Mouse (Mus musculus) brain, embryonic 14.5 days (tissue): ENCODE data around the gene Ppox. TPM values are rescaled to one million over a fixed set of nuclear protein-coding genes. Genes with fewer than 3 reads are reported as not detected.

ENCODE experiments used
- DNase-seq: peaks from one replicate; pipeline ENCODE4 v3.0.0-alpha.2; 2011; ENCODE audit warnings: low read depth
- CTCF ChIP-seq: fragments of 200-500 bp; IDR thresholded peaks from 2 replicates; pipeline ENCODE4 v1.5.1; 2012; ENCODE audit warnings: inconsistent platforms, mild to moderate bottlenecking, moderate library complexity, borderline replicate concordance; ENCODE audit not compliant: insufficient read depth, insufficient read length; ENCODE audit errors: extremely low read depth
- POLR2A ChIP-seq: fragments of 200-500 bp; IDR thresholded peaks from 2 replicates; pipeline ENCODE4 v1.6.1; 2012; ENCODE audit warnings: mild to moderate bottlenecking, inconsistent platforms, borderline replicate concordance; ENCODE audit not compliant: poor library complexity, insufficient read depth, insufficient read length, severe bottlenecking; ENCODE audit errors: extremely low read depth
- polyA plus RNA-seq: library from polyadenylated mRNA; depleted of rRNA; stranded (reverse); fragments of >200 nt; gene quantifications from 2 replicates; pipeline ENCODE4 v1.2.3, GENCODE M21; 2012

Ppox gene
- polyA plus RNA-seq, 1 experiment, result 70.7 TPM

GRCm38 (mm10) chr1:171271196-171271595 lies 9.8 kb downstream of the Ppox start:
- DNase-seq, result no peak
- TF ChIP-seq POLR2A (no peak), CTCF (no peak)

GRCm38 (mm10) chr1:171270573-171270900 lies 10.4 kb downstream of the Ppox start:
- TF ChIP-seq POLR2A, result no peak
- TF ChIP-seq CTCF, result no peak
- no peak for DNase-seq

- peak; percentile 96 for DNase-seq
- TF ChIP-seq POLR2A, result peak; percentile 87; the same call in 1 of the 2 replicates
- no peak for TF ChIP-seq CTCF
Observed at GRCm38 (mm10) chr1:171269848-171270572, 11.0 kb downstream of the Ppox start, which contains the start of gene B4galt3. B4galt3 (plus strand) TSS chr1:171270328.

- no peak for DNase-seq
- TF ChIP-seq CTCF (no peak), POLR2A (no peak)
Observed at GRCm38 (mm10) chr1:171268341-171268740, 12.6 kb downstream of the Ppox start.

DNA sequence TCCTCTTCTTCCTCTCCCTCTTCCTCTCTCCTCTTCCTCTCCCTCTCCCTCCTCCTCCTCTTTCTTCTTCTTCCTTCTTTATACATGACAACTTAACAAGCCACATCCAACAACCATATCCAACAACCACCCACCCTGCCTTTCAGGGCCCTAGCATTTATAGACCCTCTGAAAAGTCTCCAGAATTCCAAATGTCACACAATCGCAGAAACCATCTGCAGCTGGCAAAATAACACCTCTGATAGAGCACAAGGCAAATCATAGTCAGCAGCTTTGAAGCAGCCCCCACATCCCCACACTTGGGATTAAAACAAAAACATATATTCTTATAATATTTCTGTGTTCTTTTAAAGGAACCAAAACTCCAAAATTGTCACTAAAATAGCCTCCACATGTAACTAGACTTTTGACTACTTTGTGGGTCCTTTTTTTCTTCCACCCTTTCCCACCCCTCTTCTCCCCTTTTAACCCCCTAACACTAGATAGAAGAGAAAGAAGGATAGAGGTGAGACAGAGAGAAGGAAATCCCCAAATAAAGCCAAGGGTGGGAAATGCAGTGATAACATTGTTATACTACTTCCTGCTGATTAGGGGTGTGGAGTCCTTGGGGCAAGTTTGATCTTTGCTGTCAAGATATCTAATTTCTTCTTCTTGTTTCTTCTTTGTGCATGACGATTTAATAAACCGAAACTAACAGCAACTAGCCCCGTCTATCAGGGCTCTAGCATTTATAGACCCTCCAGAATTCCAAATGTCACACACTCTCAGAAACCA lies 14.8 kb downstream of the Ppox start:
- no peak for DNase-seq

GRCm38 (mm10) chr1:171263666-171264461 lies 17.1 kb downstream of the Ppox start:
- TF ChIP-seq CTCF (no peak), POLR2A (no peak)
- no peak for DNase-seq

More for the DNA sequence above, 14.8 kb downstream of the Ppox start:
- TF ChIP-seq POLR2A (no peak), CTCF (no peak)

DNA sequence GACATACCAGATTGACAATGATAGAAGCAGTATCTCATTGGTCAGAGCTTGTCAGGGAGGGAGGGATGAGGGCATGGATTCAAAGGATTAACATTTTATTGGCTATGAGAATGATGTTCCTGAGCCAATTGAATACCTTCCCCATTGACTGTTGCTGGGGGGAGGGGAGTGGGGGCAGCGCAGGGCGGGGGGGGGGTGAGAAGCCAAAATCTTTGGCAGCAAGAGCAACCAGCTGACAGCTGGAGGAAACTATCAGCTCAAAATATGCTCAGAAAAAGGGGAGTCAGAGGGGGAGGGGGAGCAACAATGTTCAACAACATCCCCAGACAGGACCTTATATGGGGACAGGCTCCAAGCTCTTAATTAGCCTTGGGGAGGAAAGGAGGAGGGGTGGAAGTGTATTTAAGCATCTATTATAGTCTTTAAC lies 17.8 kb downstream of the Ppox start:
- peak; percentile 96 for DNase-seq
- TF ChIP-seq POLR2A, result no peak
- no peak for TF ChIP-seq CTCF

DNA sequence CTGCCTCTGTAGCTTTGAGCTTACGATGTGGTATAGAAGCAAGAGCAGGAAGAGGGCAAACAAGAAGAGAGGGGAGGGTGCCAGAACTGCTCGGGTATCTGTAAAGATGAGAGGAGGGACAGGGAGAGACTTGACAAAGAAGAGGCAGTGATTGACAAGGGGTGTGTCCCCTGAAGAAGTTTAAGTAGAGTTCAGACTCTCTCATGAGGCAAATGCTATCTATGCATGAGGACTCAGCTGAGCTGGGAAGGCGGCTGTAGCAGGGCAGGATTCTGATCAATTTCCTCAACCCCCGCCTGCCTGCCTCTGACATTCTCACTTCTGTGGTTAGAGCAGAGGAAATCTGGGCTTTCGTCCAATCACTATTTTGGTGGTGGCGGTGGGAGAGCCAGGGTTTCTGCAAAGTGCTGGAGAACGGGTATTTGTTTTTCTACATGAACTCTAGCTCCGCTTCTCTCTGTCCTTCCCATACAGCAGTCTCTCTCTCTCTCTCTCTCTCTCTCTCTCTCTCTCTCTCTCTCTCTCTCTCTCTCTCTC lies 18.3 kb downstream of the Ppox start:
- peak; percentile 94 for DNase-seq
- TF ChIP-seq CTCF, result no peak
- TF ChIP-seq POLR2A, result no peak

GRCm38 (mm10) chr1:171260316-171260715 lies 20.7 kb downstream of the Ppox start:
- DNase-seq, result no peak
- no peak for TF ChIP-seq CTCF

DNA sequence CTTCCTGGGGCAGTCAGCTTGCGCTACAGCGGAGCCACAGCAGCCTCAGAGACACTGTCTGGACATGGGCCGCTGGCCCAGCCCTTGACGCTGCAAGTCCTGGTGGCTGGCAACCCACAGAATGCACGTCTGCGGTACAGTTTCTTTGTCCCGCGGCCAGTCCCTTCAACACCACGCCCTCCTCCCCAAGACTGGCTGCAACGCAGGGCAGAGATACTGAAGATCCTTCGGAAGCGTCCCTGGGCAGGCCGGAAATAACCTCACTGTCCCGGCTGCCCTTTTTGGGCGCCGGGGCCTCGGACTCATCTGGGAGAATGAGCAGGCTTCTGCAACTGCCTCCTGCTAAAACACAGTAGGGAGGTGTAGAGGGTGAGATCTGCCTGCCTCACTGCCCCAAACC lies 22.1 kb downstream of the Ppox start:
- TF ChIP-seq POLR2A, result no peak
- no peak for TF ChIP-seq CTCF
- no peak for DNase-seq

DNA sequence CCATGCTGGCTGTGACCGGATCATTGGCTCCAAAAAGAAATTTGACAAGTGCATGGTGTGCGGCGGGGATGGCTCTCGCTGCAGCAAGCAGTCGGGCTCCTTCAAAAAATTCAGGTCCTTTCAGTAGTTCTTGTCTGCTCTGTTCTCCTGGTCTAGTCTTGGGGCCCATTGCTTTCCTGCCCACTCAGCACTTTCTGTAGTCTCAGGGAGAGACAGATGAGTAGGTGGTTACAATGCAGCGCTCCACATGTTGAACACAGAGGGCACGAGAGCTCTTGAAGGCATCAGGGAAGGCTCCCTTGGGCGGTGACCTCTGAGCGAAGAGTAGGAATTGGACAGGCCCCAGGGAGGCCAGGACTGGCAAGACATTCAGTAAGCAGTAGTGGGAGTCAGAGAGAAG lies 23.2 kb downstream of the Ppox start:
- TF ChIP-seq POLR2A (no peak), CTCF (no peak)
- no peak for DNase-seq
